Mouse (Mus musculus) layer of hippocampus, adult 11-12 months (tissue): ENCODE measurements around the gene Rest.
A peak's percentile ranks its signal among the peaks of the same experiment; 100 is the strongest.

Experiments
- DNase-seq: peaks from one replicate; pipeline ENCODE4 v3.0.0; 2022; ENCODE audit warnings: low spot score

Rest gene

DNA sequence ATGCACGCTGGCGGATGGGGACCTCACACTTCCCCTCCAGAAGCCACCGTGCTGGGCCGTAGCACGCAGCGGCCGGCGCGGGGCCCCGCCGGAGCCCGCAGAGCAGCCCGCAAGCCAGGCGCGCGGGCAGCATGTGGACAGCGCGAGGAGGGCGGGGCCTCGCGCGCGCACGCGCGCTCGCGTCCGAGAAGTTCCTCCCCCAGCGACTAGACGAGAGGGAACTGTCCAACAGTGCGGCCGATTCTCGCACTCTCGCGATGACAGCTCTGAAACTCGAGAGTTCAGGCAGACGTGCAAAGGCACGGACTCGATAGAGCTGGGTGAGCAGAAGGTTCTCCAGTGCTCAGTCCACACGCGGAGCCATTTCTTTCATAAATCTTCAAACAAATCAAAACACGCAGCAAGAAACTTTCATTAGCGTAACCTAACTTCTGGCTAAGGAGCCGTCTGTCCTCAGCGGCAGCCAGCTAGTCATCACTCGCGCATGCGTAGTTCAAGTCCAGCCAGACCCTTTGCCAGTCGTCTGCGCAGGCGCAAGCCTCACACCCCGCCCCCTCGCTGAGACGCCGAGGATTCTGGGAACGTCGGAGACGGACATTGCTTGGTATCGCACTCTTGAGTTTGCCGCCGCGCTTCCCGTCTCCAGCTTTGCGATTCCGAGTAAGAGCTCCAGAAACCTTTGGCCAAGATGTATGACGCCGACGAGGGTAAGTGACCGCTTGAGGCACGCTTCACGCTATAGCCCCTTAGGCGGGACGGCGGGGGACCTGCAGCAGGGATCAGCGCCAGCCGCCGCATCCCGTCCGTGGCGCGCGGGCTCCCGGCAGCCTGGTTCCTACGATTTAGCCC, 44.9 kb downstream of the Rest start, which contains the start of the genes Noa1 and Polr2b:
Gene Noa1 (minus strand): TSS at position 161 of the 849 bp plus-strand sequence.
Gene Polr2b (plus strand): TSS at position 224 of the 849 bp plus-strand sequence.
- peak; percentile 97 for DNase-seq

DNA sequence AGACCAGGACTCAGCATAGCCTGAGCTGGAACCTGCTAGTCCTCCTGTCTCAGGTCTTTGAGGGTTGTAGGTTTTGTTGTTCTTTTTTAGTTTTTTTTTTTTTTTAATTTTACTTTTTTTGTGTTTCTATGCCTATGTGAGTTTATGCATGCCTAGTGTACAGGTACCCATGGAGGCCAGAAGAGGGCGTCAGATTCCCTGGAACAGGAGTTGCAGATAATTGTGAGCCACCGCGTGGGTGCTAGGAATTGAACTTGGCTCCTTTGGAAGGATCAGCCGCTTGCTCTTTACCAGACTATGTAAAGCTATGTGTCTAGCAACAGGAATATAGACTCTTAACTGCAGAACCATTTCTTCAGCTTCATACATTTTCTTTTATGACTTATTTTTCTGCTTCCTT, 48.9 kb downstream of the Rest start:
- no peak for DNase-seq

DNA sequence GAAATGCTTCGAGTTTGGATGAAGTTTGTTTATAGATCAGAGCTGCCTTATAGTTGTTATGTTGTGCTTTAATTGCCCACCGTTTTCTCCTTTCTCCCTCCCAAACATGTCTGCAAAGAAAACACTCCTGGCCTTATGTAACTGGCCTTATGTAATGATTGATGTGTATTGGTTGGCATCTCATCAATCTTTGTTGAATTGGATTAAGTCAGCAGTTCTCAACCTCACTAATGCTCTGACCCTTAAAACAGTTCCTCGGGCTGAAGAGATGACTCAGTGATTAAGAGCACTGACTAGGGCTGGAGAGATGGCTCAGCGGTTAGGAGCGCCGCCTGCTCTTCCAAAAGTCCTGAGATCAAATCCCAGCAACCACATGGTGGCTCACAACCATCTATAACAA, 49.7 kb downstream of the Rest start:
- no peak for DNase-seq

DNA sequence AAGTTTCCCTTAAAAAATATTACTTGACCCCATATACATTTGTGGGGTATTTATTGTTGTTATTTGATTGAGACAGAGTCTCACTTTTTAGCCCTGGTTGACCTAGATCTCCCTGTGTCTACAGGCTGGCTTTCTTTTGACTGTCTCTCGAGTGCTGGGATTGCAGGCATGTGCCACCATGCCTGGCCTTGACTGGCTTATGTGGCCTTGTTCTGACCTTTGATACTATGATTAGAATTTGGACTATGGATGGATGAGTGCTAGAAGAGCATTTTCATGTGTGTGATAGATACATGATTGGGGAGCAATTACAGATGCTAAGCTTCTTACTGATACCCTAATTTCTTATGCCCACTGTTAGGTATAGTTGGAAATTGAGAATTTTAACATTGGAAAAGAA, 59.6 kb downstream of the Rest start:
- no peak for DNase-seq

DNA sequence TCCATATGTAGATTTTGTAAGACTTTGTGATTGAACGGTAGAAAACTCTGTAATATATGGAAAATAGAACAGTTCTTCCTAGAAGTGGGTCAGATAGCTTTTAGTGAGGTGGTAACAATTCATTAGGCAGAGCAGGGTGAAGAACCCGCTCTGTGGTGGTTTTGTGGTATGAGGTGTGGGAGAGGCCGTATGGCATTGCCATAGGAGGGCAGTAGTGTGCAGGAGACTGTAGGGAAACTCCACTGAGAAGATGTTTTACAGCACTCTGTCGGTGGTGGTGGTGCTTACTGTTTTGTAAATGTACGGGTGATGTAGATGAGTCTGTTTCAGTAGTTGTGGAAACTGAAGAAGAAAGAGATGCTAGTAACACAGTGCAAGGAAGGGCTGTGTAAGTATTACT, 64.9 kb downstream of the Rest start:
- DNase-seq, result no peak
